Mouse (Mus musculus): ENCODE results near the gene P2ry14. TPM values are rescaled to one million over a fixed set of nuclear protein-coding genes. Genes with fewer than 3 reads are reported as not detected.

The P2ry14 gene
- 0.61 TPM in 1 of 2 replicates, not detected in the other for total RNA-seq (2023)

GRCm38 (mm10) chr3:59153424-59153823, at the start of gene P2ry14:
TSS of gene P2ry14 (minus strand) at chr3:59153618.

DNA sequence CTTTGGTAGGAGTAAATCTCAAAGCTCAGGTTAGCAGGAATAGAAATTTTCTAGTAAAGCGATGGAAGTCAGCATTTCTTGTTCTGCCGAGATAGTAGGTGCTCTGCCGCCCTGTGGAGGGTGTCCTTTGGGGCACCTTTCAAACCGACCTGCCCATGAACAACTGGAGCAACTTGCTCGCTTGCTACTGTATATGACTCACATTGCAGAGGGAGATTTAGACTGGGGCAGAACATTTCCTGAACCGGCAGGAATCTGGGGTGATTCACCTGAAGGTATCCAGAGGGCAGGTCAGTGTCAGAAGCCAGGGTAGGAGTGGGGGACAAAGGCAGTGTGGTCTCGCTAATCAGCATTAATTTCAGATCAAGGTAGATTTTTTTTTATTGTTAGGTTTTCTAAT, 41.5 kb upstream of the P2ry14 start, which contains the start of gene Gpr87:
TSS of gene Gpr87 (minus strand) at position 167 of the 400 bp plus-strand sequence.

DNA sequence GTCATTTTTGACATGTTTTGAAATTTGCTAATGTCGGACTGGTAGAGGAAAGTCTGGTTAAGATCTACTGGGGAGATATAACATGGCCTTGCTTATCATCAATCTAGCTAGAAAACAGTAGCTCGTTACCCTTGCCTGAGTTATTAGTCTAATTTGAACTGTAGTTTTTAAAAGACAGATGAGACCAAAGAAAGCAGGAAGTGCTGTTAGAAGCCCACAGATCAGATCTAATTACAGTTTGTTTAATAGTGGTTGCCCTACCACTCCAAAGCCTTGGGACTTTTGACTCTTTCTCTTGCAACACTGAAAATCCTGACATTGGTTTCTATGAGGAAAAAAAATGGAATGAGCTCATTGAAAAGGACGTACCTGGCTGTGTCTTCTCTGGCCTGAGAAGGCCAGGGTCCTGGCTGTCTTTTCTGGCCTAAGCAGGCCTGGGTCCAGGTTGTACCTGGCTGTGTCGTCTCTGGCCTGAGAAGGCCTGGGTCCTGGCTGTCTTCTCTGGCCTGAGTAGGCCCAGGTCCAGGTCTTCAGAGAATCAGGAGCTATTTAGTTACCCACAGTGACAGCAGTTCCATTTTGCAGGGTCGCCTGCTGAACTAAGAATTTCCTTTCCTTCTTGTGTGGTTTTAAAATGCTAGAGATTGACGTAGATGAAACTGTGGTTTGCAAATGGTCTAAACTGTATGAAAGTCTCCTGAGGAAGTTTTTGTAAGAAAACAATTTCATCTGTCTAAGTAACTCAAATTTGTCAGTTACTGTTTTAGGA, 52.0 kb downstream of the P2ry14 start, which contains the start of gene Gpr171:
TSS of gene Gpr171 (minus strand) at position 604 of the 769 bp plus-strand sequence.

Other genes starting within 250 kb of the P2ry14 start
- 1.0 and 2.0 TPM in 2 replicates for gene Med12l, start 147.8 kb downstream of the P2ry14 start, total RNA-seq (2023)
- gene Gpr171, start 51.8 kb downstream of the P2ry14 start, total RNA-seq (2023): 0.76 and 0.86 TPM in 2 replicates
- not detected in 2 replicates for gene Gpr87, start 41.5 kb upstream of the P2ry14 start, total RNA-seq (2023)
- 16.8 and 17.6 TPM in 2 replicates for gene P2ry13, start 57.3 kb upstream of the P2ry14 start, total RNA-seq (2023)
- 0.95 and 4.0 TPM in 2 replicates for gene P2ry12, start 109.3 kb upstream of the P2ry14 start, total RNA-seq (2023)
- gene Igsf10, start 190.8 kb upstream of the P2ry14 start, total RNA-seq (2023): not detected in 2 replicates

Data from neutrophil, adult 65 days (primary cell).